Mouse (Mus musculus) heart, embryonic 13.5 days (tissue): ENCODE measurements around the gene Fitm1. TPM values are rescaled to one million over a fixed set of nuclear protein-coding genes. Genes with fewer than 3 reads are reported as not detected.
A peak's percentile ranks its signal among the peaks of the same experiment; 100 is the strongest.

ENCODE experiments used
- ATAC-seq: fragments of 200-750 bp; cut with Nextera tagmentation; 2 replicates; pipeline ENCODE4 v1.8.0; 2017; ENCODE audit warnings: moderate TSS enrichment; ENCODE audit not compliant: insufficient number of reproducible peaks, low FRiP score, low TSS enrichment; ENCODE audit errors: extremely low read depth
- H3K27ac ChIP-seq: fragments of 300-500 bp; sonication (generic); replicated peaks from 2 replicates; pipeline ENCODE4 v1.5.1; 2015; ENCODE audit warnings: moderate library complexity, mild to moderate bottlenecking, inconsistent platforms
- H3K27me3 ChIP-seq: fragments of 300-500 bp; sonication (generic); replicated peaks from 2 replicates; pipeline ENCODE4 v1.6.1; 2015; ENCODE audit warnings: mild to moderate bottlenecking, inconsistent platforms
- H3K36me3 ChIP-seq: fragments of 300-500 bp; sonication (generic); 2 replicates; pipeline ENCODE4 v1.6.1; 2015; ENCODE audit warnings: mild to moderate bottlenecking, inconsistent platforms
- H3K4me1 ChIP-seq: fragments of 300-500 bp; sonication (generic); 2 replicates; pipeline ENCODE4 v1.6.1; 2015; ENCODE audit warnings: inconsistent platforms
- H3K4me2 ChIP-seq: fragments of 300-500 bp; sonication (generic); 2 replicates; pipeline ENCODE4 v1.6.1; 2015; ENCODE audit warnings: inconsistent platforms, mild to moderate bottlenecking, moderate library complexity
- H3K4me3 ChIP-seq: fragments of 300-500 bp; sonication (generic); 2 replicates; pipeline ENCODE4 v1.5.1; 2015; ENCODE audit warnings: moderate library complexity, mild to moderate bottlenecking, inconsistent platforms
- H3K9ac ChIP-seq: fragments of 300-500 bp; sonication (generic); 2 replicates; pipeline ENCODE4 v1.6.1; 2015; ENCODE audit warnings: inconsistent platforms, mild to moderate bottlenecking, moderate library complexity
- H3K9me3 ChIP-seq: fragments of 300-500 bp; sonication (generic); 2 replicates; pipeline ENCODE4 v1.6.1; 2016; ENCODE audit warnings: inconsistent platforms
- WGBS: fragments of 180-500 bp; shearing (Covaris S2); methylation state at CpG from one replicate; pipeline ENCODE4 v1.1.7; 2015; ENCODE audit warnings: mixed read lengths; 5-methylcytosine and 5-hydroxymethylcytosine counted together
- polyA plus RNA-seq: library from polyadenylated mRNA; unstranded; fragments of >200 nt; fragmentation: Nextera tagmentation; extraction: Ambion mirVana; gene quantifications from 2 replicates; pipeline ENCODE4 v1.2.1, GENCODE M21; 2015

Gene Fitm1
- polyA plus RNA-seq: 100 and 109 TPM in 2 replicates

DNA sequence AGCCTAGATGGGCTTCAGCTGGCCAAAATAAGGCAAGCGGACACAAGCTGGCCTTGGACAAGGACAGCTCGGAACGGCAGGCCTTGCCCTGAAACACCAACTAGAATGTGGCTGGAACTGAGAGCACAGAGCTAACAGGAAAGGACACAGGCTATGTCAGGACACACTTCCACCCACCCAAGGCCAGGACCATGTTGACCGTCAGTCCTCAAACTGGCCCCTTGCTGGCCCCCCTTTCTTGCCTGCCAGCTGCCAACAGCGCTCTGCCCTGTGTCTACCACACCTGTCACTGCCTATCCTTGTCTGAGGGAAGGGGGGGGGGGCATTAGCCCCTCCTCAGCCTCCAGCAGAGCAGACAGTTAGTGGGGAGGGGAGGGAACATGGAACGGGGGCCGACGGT, at the start of gene Fitm1:
Gene Fitm1 (plus strand): TSS at position 316 of the 400 bp plus-strand sequence.
- ATAC-seq: peak; percentile 27; the same call in 1 of the 2 replicates
- Histone ChIP-seq H3K27me3 (no peaks in the 10 kb centered on the region), H3K4me2 (peak within 1 kb of the TSS; percentile 72), H3K4me3 (peak within 1 kb of the TSS; percentile 53), H3K9ac (peak within 1 kb of the TSS; percentile 84), H3K27ac (peak within 1 kb of the TSS; percentile 98), H3K4me1 (peaks cover 62% of the 10 kb centered on the region), H3K9me3 (no peaks in the 10 kb centered on the region), H3K36me3 (peaks cover 14% of the 10 kb centered on the region)
- WGBS: 32% methylated on average over 8 of the region's 8 CpGs

DNA sequence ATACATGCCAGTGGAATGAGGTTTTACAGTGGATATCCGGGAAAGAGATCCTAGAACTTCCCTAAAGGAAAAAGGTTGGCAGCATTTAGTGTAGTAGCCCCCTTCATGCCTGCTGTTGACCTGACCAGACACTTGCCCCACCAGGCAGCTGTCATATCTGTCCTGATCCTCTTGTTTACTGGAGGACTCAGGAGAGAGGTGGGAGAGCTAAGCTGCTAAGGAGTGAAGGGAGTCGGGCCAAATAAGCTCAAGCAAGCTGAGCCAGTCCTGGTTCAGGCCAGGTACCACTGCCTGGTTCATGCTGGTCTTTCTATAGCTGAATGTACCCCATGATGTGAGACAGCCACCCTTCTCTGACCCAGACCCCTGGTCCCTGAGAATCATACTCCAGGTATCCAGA, 48.7 kb upstream of the Fitm1 start:
- no peaks in the 10 kb centered on the region for H3K9me3 ChIP-seq
- no peak for ATAC-seq
- H3K27me3 ChIP-seq: peaks cover 70% of the 10 kb centered on the region
- H3K4me3 ChIP-seq: no peak overlapping the region
- no peak overlapping the region for H3K4me2 ChIP-seq
- H3K36me3 ChIP-seq: no peaks in the 10 kb centered on the region
- no peak overlapping the region for H3K27ac ChIP-seq
- peaks cover 13% of the 10 kb centered on the region; the same call in 1 of the 2 replicates for H3K4me1 ChIP-seq
- WGBS: 66% methylated on average over 2 of the region's 2 CpGs
- H3K9ac ChIP-seq: no peak overlapping the region

GRCm38 (mm10) chr14:55527940-55528339, 47.5 kb upstream of the Fitm1 start:
- Histone ChIP-seq H3K4me3 (no peak overlapping the region), H3K9ac (no peak overlapping the region), H3K27me3 (peaks cover 58% of the 10 kb centered on the region), H3K9me3 (no peaks in the 10 kb centered on the region), H3K4me1 (peaks cover 13% of the 10 kb centered on the region; the same call in 1 of the 2 replicates), H3K27ac (no peak overlapping the region), H3K36me3 (no peaks in the 10 kb centered on the region), H3K4me2 (no peak overlapping the region)
- ATAC-seq: no peak
- 22% methylated on average over 3 of the region's 3 CpGs for WGBS

DNA sequence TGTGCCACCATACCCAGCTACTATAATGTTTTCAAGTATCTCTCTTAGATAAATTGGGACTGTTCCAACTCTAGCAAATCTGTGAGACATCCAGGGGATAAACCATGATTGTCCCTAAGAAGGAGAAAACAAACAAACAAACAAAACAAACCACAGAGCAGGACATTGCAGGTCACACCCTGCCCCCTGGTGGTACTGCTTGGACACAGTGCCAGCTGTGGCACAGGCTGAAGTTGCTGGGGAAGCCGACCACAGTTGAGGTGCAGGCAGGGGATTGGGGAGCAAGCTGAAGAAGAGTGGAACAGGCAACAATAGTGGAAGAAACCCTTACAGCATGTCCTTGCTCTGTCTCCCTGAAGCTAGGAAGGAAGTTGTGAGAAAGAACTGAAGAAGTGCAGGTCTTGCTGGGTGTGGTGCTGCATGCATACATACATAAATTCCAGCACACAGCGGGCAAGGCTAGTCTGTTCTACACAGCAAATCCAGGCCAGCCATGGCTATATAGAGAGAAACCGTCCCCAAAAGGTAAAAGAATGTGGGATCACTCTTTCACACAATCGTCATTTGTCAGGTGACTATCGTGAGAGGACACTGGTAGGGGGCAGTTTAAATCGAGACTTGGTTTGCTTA, 39.2 kb upstream of the Fitm1 start:
- Histone ChIP-seq H3K4me1 (peaks cover 14% of the 10 kb centered on the region), H3K4me3 (no peak overlapping the region), H3K9me3 (no peaks in the 10 kb centered on the region), H3K27me3 (0 out of 2 replicates have a peak, but pooled peaks cover 2% of the 10 kb centered on the region), H3K36me3 (no peaks in the 10 kb centered on the region), H3K27ac (no peak overlapping the region), H3K4me2 (no peak overlapping the region), H3K9ac (no peak overlapping the region)
- no peak for ATAC-seq
- WGBS: 32% methylated on average over 6 of the region's 6 CpGs

GRCm38 (mm10) chr14:55540067-55540786, 35.2 kb upstream of the Fitm1 start, which contains the start of gene Pck2:
Gene Pck2 (plus strand): TSS chr14:55540266.
- H3K4me3 ChIP-seq: peak within 1 kb of the TSS; percentile 79
- H3K4me2 ChIP-seq: peak within 1 kb of the TSS; percentile 89
- peak within 1 kb of the TSS; percentile 93 for H3K27ac ChIP-seq
- H3K9ac ChIP-seq: peak within 1 kb of the TSS; percentile 89
- peaks cover 20% of the 10 kb centered on the region for H3K4me1 ChIP-seq
- no peaks in the 10 kb centered on the region for H3K9me3 ChIP-seq
- H3K36me3 ChIP-seq: peaks cover 30% of the 10 kb centered on the region
- peak; percentile 85 for ATAC-seq
- under 1% methylated on average over 32 of the region's 32 CpGs for WGBS
- no peaks in the 10 kb centered on the region for H3K27me3 ChIP-seq

- 0 out of 2 replicates have a peak, but pooled peaks have one; percentile 17 for ATAC-seq
- Histone ChIP-seq H3K4me3 (peak overlapping the region; percentile 79), H3K4me2 (peak overlapping the region; percentile 89), H3K27ac (peak overlapping the region; percentile 93), H3K36me3 (peaks cover 36% of the 10 kb centered on the region), H3K27me3 (no peaks in the 10 kb centered on the region), H3K4me1 (peaks cover 20% of the 10 kb centered on the region), H3K9me3 (no peaks in the 10 kb centered on the region), H3K9ac (peak overlapping the region; percentile 89)
- WGBS: 5% methylated on average over 10 of the region's 10 CpGs
Observed at GRCm38 (mm10) chr14:55540787-55541321, 34.6 kb upstream of the Fitm1 start.

DNA sequence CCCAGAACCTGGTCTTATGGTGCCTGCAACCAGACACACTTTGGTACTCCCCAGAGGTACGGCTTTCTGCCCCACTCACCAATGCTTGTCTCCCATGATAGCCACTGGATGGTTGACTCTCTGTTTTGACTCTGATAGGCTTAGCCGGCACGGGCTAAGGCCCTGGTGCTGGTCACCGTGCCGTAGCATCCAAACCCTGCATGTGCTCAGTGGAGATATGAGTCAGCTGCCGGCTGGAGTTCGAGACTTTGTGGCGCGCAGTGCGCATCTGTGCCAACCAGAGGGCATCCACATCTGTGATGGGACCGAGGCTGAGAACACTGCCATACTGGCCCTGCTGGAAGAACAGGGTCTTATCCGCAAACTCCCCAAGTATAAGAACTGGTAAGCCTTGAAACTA, 33.1 kb upstream of the Fitm1 start:
- H3K27ac ChIP-seq: no peak overlapping the region
- H3K4me3 ChIP-seq: no peak overlapping the region
- H3K9ac ChIP-seq: no peak overlapping the region
- no peaks in the 10 kb centered on the region for H3K27me3 ChIP-seq
- H3K9me3 ChIP-seq: no peaks in the 10 kb centered on the region
- WGBS: 90% methylated on average over 12 of the region's 12 CpGs
- H3K36me3 ChIP-seq: peaks cover 50% of the 10 kb centered on the region
- no peak for ATAC-seq
- H3K4me2 ChIP-seq: no peak overlapping the region
- peaks cover 20% of the 10 kb centered on the region for H3K4me1 ChIP-seq

DNA sequence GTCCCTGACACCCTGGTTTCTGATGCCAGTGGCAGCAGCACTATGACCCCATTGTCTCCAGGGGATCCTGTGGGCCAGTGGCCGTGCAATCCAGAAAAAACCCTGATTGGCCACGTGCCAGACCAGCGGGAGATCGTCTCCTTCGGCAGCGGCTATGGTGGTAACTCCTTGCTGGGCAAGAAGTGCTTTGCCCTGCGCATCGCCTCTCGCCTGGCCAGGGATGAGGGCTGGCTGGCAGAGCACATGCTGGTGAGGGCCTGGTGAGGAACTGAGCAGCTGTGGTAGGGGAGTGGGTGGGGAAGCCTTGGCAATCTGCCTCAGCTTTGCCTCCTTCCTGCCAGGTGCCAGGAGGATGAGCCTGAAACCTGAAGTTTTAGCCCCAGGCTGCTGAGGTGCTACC, 31.1 kb upstream of the Fitm1 start:
- H3K4me1 ChIP-seq: peaks cover 20% of the 10 kb centered on the region
- no peak overlapping the region for H3K9ac ChIP-seq
- no peak overlapping the region for H3K4me3 ChIP-seq
- H3K36me3 ChIP-seq: peaks cover 71% of the 10 kb centered on the region
- WGBS: 83% methylated on average over 9 of the region's 9 CpGs
- no peaks in the 10 kb centered on the region for H3K9me3 ChIP-seq
- H3K4me2 ChIP-seq: no peak overlapping the region
- no peak for ATAC-seq
- no peak overlapping the region for H3K27ac ChIP-seq
- H3K27me3 ChIP-seq: no peaks in the 10 kb centered on the region

DNA sequence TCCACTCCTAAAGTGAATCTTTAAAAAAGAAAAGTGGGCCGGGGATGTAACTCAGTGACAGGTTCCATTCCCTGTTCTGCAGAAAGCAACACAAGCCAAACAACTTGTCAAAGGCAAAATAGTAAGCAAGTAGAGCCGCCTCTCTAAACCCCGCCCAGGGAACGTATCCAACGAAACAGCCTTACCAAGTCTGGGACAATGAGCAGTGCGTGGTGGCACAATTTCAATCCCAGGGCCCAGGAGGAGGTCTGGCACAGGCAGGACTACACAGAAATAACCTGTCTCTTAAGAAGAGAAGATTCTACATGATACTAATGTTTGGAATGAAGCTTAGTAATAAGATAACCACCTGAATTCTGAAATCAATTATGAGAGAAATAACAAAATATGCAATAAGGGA, 25.2 kb upstream of the Fitm1 start:
- no peak overlapping the region for H3K9ac ChIP-seq
- ATAC-seq: no peak
- no peaks in the 10 kb centered on the region for H3K9me3 ChIP-seq
- H3K4me2 ChIP-seq: no peak overlapping the region
- H3K27ac ChIP-seq: no peak overlapping the region
- 84% methylated on average over 6 of the region's 6 CpGs for WGBS
- H3K36me3 ChIP-seq: peaks cover 57% of the 10 kb centered on the region
- no peak overlapping the region for H3K4me3 ChIP-seq
- no peaks in the 10 kb centered on the region for H3K27me3 ChIP-seq
- H3K4me1 ChIP-seq: no peaks in the 10 kb centered on the region

GRCm38 (mm10) chr14:55551347-55551746, 24.1 kb upstream of the Fitm1 start:
- ATAC-seq: no peak
- WGBS: 64% methylated on average over 5 of the region's 5 CpGs
- no peaks in the 10 kb centered on the region for H3K4me1 ChIP-seq

GRCm38 (mm10) chr14:55551794-55552193, 23.6 kb upstream of the Fitm1 start:
- Histone ChIP-seq H3K9me3 (no peaks in the 10 kb centered on the region), H3K27me3 (no peaks in the 10 kb centered on the region), H3K27ac (no peak overlapping the region), H3K9ac (no peak overlapping the region), H3K4me1 (peaks cover 2% of the 10 kb centered on the region), H3K36me3 (peaks cover 41% of the 10 kb centered on the region), H3K4me3 (no peak overlapping the region), H3K4me2 (no peak overlapping the region)
- no peak for ATAC-seq
- 78% methylated on average over 8 of the region's 8 CpGs for WGBS

More at GRCm38 (mm10) chr14:55551347-55551746, 24.1 kb upstream of the Fitm1 start:
- Histone ChIP-seq H3K27ac (no peak overlapping the region), H3K9me3 (no peaks in the 10 kb centered on the region), H3K4me2 (no peak overlapping the region), H3K9ac (no peak overlapping the region), H3K4me3 (no peak overlapping the region), H3K27me3 (no peaks in the 10 kb centered on the region), H3K36me3 (peaks cover 46% of the 10 kb centered on the region)
